Mouse (Mus musculus) MEL (cell line): Measurements from ENCODE around the gene Arhgef5. TPM values are rescaled to one million over a fixed set of nuclear protein-coding genes. Genes with fewer than 3 reads are reported as not detected.
A peak's percentile ranks its signal among the peaks of the same experiment; 100 is the strongest.

Experiments
- DNase-seq: peaks from one replicate; pipeline ENCODE4 v3.0.0; 2011; ENCODE audit warnings: low read depth, low spot score
- H3K27ac ChIP-seq: 2 replicates; pipeline ENCODE4 v1.5.1; 2012; ENCODE audit warnings: low read depth, mild to moderate bottlenecking, control low read depth, low read length, moderate library complexity; ENCODE audit not compliant: control insufficient read depth
- H3K27me3 ChIP-seq, 2 experiments: fragments of 150-350 bp in 1 of 2; sonication (generic) in 1 of 2; 2 replicates each; pipeline ENCODE4 v1.6.1; 2012; ENCODE audit warnings: low read length in 2 of 2, mild to moderate bottlenecking in 2 of 2, improper control_type of control experiment in 1 of 2, moderate library complexity in 1 of 2; ENCODE audit not compliant: insufficient read depth in 2 of 2, control insufficient read depth in 1 of 2
- H3K36me3 ChIP-seq, 2 experiments: 2 replicates each; pipeline ENCODE4 v1.6.1; 2012 to 2014; ENCODE audit warnings: low read length in 2 of 2, improper control_type of control experiment in 1 of 2, inconsistent platforms in 1 of 2, mild to moderate bottlenecking in 1 of 2; ENCODE audit not compliant: insufficient read depth in 2 of 2, control insufficient read depth in 1 of 2
- H3K4me1 ChIP-seq, 2 experiments: fragments of 150-350 bp in 1 of 2; sonication (generic) in 1 of 2; 2 replicates each; pipeline ENCODE4 v1.6.1; 2012; ENCODE audit warnings: low read length in 2 of 2, improper control_type of control experiment in 1 of 2, mild to moderate bottlenecking in 1 of 2; ENCODE audit not compliant: insufficient read depth in 2 of 2, control insufficient read depth in 1 of 2
- H3K4me3 ChIP-seq, 2 experiments: fragments of 150-350 bp in 1 of 2; sonication (generic) in 1 of 2; 2 replicates each; pipeline ENCODE4 v1.5.1; 2012; ENCODE audit warnings: low read depth in 2 of 2, low read length in 2 of 2, mild to moderate bottlenecking in 2 of 2, moderate library complexity in 2 of 2, control low read depth in 1 of 2, improper control_type of control experiment in 1 of 2; ENCODE audit not compliant: control insufficient read depth in 1 of 2, insufficient read depth in 1 of 2
- H3K79me2 ChIP-seq: 2 replicates; pipeline ENCODE4 v1.6.1; 2012; ENCODE audit warnings: mild to moderate bottlenecking, low read length, moderate library complexity; ENCODE audit not compliant: control insufficient read depth, poor library complexity, insufficient read depth
- H3K9ac ChIP-seq: 2 replicates; pipeline ENCODE4 v1.6.1; 2012; ENCODE audit warnings: low read depth, mild to moderate bottlenecking, control low read depth, low read length, moderate library complexity; ENCODE audit not compliant: control insufficient read depth, poor library complexity, severe bottlenecking
- H3K9me3 ChIP-seq: fragments of 150-350 bp; sonication (generic); replicated peaks from 2 replicates; pipeline ENCODE4 v1.6.1; 2012; ENCODE audit warnings: mild to moderate bottlenecking, low read length, improper control_type of control experiment, moderate library complexity; ENCODE audit not compliant: insufficient read depth
- CHD2 ChIP-seq: IDR thresholded peaks from 2 replicates; pipeline ENCODE4 v1.6.1; 2011; ENCODE audit warnings: low read length, improper control_type of control experiment
- CTCF ChIP-seq, 3 experiments: IDR thresholded peaks in 2 of 3; conservative IDR thresholded peaks in 1 of 3; 2 replicates each; pipeline ENCODE4 v1.5.1; 2011 to 2012; ENCODE audit warnings: low read length in 3 of 3, low read depth in 2 of 3, mild to moderate bottlenecking in 2 of 3, improper control_type of control experiment in 1 of 3, inconsistent platforms in 1 of 3, mixed read lengths in 1 of 3, moderate library complexity in 1 of 3; ENCODE audit not compliant: control insufficient read depth in 1 of 3, insufficient read depth in 1 of 3, poor library complexity in 1 of 3, severe bottlenecking in 1 of 3
- E2F4 ChIP-seq: IDR thresholded peaks from 2 replicates; pipeline ENCODE4 v1.6.1; 2011; ENCODE audit warnings: low read depth, low read length, improper control_type of control experiment, borderline replicate concordance
- ELF1 ChIP-seq: IDR thresholded peaks from 2 replicates; pipeline ENCODE4 v1.6.1; 2014; ENCODE audit warnings: low read depth, mild to moderate bottlenecking, inconsistent platforms, low read length, improper control_type of control experiment, moderate library complexity
- EP300 ChIP-seq, 2 experiments: IDR thresholded peaks; 2 replicates each; pipeline ENCODE4 v1.6.1; 2011; ENCODE audit warnings: improper control_type of control experiment in 2 of 2, low read length in 2 of 2, low read depth in 1 of 2, mild to moderate bottlenecking in 1 of 2
- ETS1 ChIP-seq: IDR thresholded peaks from 2 replicates; pipeline ENCODE4 v1.6.1; 2012; ENCODE audit warnings: low read depth, mild to moderate bottlenecking, inconsistent platforms, low read length, improper control_type of control experiment, moderate library complexity
- GATA1 ChIP-seq: IDR thresholded peaks from 2 replicates; pipeline ENCODE4 v1.6.1; 2011; ENCODE audit warnings: low read depth, low read length, improper control_type of control experiment
- JUND ChIP-seq: IDR thresholded peaks from 2 replicates; pipeline ENCODE4 v1.6.1; 2011; ENCODE audit warnings: low read depth, mild to moderate bottlenecking, improper control_type of control experiment, low read length
- KAT2A ChIP-seq: conservative IDR thresholded peaks from 2 replicates; pipeline ENCODE4 v1.6.1; 2012; ENCODE audit warnings: low read depth, low read length, improper control_type of control experiment, inconsistent platforms
- MAFK ChIP-seq: IDR thresholded peaks from 2 replicates; pipeline ENCODE4 v1.6.1; 2011; ENCODE audit warnings: low read depth, mild to moderate bottlenecking, low read length, improper control_type of control experiment, borderline replicate concordance
- MAX ChIP-seq: IDR thresholded peaks from 2 replicates; pipeline ENCODE4 v1.6.1; 2011; ENCODE audit warnings: low read length, improper control_type of control experiment
- MAZ ChIP-seq: IDR thresholded peaks from 2 replicates; pipeline ENCODE4 v1.6.1; 2012; ENCODE audit warnings: low read depth, mild to moderate bottlenecking, inconsistent platforms, low read length, improper control_type of control experiment
- MEF2A ChIP-seq: IDR thresholded peaks from 2 replicates; pipeline ENCODE4 v1.6.1; 2014; ENCODE audit warnings: low read depth, mild to moderate bottlenecking, inconsistent platforms, low read length, improper control_type of control experiment; ENCODE audit not compliant: poor library complexity, insufficient replicate concordance, severe bottlenecking; ENCODE audit errors: extremely low read depth
- MXI1 ChIP-seq: IDR thresholded peaks from 2 replicates; pipeline ENCODE4 v1.6.1; 2011; ENCODE audit warnings: mild to moderate bottlenecking, low read depth, low read length, improper control_type of control experiment
- MYB ChIP-seq: IDR thresholded peaks from 2 replicates; pipeline ENCODE4 v1.6.1; 2011; ENCODE audit warnings: mild to moderate bottlenecking, low read depth, low read length, improper control_type of control experiment
- MYC ChIP-seq: IDR thresholded peaks from 2 replicates; pipeline ENCODE4 v1.6.1; 2011; ENCODE audit warnings: low read depth, mild to moderate bottlenecking, low read length, improper control_type of control experiment, moderate library complexity
- POLR2A ChIP-seq, 2 experiments: IDR thresholded peaks; 2 replicates each; pipeline ENCODE4 v1.6.1; 2011 to 2012; ENCODE audit warnings: low read length in 2 of 2, mild to moderate bottlenecking in 2 of 2, control low read depth in 1 of 2, improper control_type of control experiment in 1 of 2, low read depth in 1 of 2, moderate library complexity in 1 of 2; ENCODE audit not compliant: control insufficient read depth in 1 of 2, insufficient read depth in 1 of 2, poor library complexity in 1 of 2
- RAD21 ChIP-seq: IDR thresholded peaks from 2 replicates; pipeline ENCODE4 v1.6.1; 2011; ENCODE audit warnings: mild to moderate bottlenecking, low read depth, low read length, improper control_type of control experiment
- RCOR1 ChIP-seq: IDR thresholded peaks from 2 replicates; pipeline ENCODE4 v1.6.1; 2012; ENCODE audit warnings: low read depth, mild to moderate bottlenecking, inconsistent platforms, low read length, improper control_type of control experiment
- SIN3A ChIP-seq: IDR thresholded peaks from 2 replicates; pipeline ENCODE4 v1.6.1; 2012; ENCODE audit warnings: low read length, improper control_type of control experiment, inconsistent platforms
- SMC3 ChIP-seq: IDR thresholded peaks from 2 replicates; pipeline ENCODE4 v1.6.1; 2011; ENCODE audit warnings: low read depth, low read length, improper control_type of control experiment
- TBP ChIP-seq: IDR thresholded peaks from 2 replicates; pipeline ENCODE4 v1.8.0; 2011; ENCODE audit warnings: low read depth, low read length, improper control_type of control experiment
- TCF12 ChIP-seq: IDR thresholded peaks from 2 replicates; pipeline ENCODE4 v1.6.1; 2014; ENCODE audit warnings: low read depth, mild to moderate bottlenecking, inconsistent platforms, low read length, improper control_type of control experiment, moderate library complexity
- UBTF ChIP-seq: IDR thresholded peaks from 2 replicates; pipeline ENCODE4 v1.6.1; 2012; ENCODE audit warnings: low read depth, mild to moderate bottlenecking, inconsistent platforms, low read length, improper control_type of control experiment, moderate library complexity, borderline replicate concordance; ENCODE audit not compliant: insufficient read depth
- USF1 ChIP-seq: IDR thresholded peaks from 2 replicates; pipeline ENCODE4 v1.6.1; 2014; ENCODE audit warnings: low read depth, mild to moderate bottlenecking, inconsistent platforms, low read length, improper control_type of control experiment, moderate library complexity
- ZC3H11A ChIP-seq: IDR thresholded peaks from 2 replicates; pipeline ENCODE4 v1.6.1; 2012; ENCODE audit warnings: low read depth, mild to moderate bottlenecking, inconsistent platforms, low read length, improper control_type of control experiment
- ZKSCAN1 ChIP-seq: IDR thresholded peaks from 2 replicates; pipeline ENCODE4 v1.6.1; 2012; ENCODE audit warnings: low read depth, mild to moderate bottlenecking, inconsistent platforms, low read length, improper control_type of control experiment, moderate library complexity
- ZMIZ1 ChIP-seq: IDR thresholded peaks from 2 replicates; pipeline ENCODE4 v1.6.1; 2012; ENCODE audit warnings: low read depth, mild to moderate bottlenecking, inconsistent platforms, low read length, improper control_type of control experiment, moderate library complexity
- ZNF384 ChIP-seq: IDR thresholded peaks from 2 replicates; pipeline ENCODE4 v1.6.1; 2012; ENCODE audit warnings: low read depth, mild to moderate bottlenecking, inconsistent platforms, low read length, improper control_type of control experiment
- polyA plus RNA-seq, 2 experiments: library from polyadenylated mRNA; stranded (reverse) in 1 of 2; unstranded in 1 of 2; fragments of >175 nt in 1 of 2; fragments of >200 nt in 1 of 2; gene quantifications; 2 replicates each; pipeline versions ENCODE4 v1.2.1 to v1.2.4; 2012; ENCODE audit warnings: low replicate concordance in 2 of 2, low read depth in 1 of 2; ENCODE audit not compliant: insufficient read length in 2 of 2, insufficient read depth in 1 of 2, missing spikeins in 1 of 2
- total RNA-seq: library from RNA; depleted of rRNA; stranded (reverse); fragments of 300-350 nt; gene quantifications from 2 replicates; pipeline ENCODE4 v1.2.3, GENCODE M21; 2012

Gene Arhgef5
- total and polyA plus RNA-seq, 3 experiments = not detected

DNA sequence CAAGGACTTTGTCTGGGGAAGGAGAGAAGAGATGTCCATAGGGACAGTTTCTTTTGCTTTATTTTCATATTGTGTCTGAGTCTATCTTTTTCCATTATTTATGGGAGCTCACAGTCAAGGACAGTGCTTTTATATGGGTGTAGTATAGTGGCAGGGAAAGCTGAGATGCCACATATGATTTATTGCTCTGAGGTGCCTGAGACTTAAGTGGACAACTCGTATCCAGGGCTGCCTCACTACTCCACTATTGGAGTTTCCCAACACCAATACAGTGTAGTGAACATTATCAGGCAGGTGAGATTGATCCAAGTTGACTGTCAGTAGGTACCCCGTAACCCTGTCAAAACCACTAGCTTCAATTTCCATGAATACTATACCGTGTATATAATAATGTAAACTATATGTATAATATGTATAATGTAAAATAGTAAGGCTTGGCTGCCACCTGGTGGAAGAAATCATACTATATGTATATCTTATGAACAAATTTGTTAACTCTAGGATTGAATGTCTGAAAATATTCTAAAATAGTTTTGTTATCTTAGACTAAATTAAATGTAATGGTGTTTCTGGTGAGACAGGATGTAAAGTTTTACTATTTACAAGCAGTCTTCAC lies 70.3 kb downstream of the Arhgef5 start:
- no peak overlapping the region for H3K27ac ChIP-seq
- H3K79me2 ChIP-seq = no peaks in the 10 kb centered on the region
- H3K4me1 ChIP-seq = no peaks in the 10 kb centered on the region
- no peaks in the 10 kb centered on the region for H3K27me3 ChIP-seq
- H3K9me3 ChIP-seq = no peaks in the 10 kb centered on the region
- DNase-seq = peak; percentile 35
- H3K36me3 ChIP-seq = no peaks in the 10 kb centered on the region
- no peak overlapping the region for H3K9ac ChIP-seq
- TF ChIP-seq MAZ (no peak), CTCF (IDR thresholded peaks at IDR 0.05 in 2 of 3, conservative IDR thresholded peaks at IDR 0.05 in 1 of 3; ENCODE audit: control insufficient read depth in 1 of 3, insufficient read depth in 1 of 3, low read depth in 2 of 3, low read length in 3 of 3, poor library complexity in 1 of 3, severe bottlenecking in 1 of 3) (peak in 1 of 3 experiments; percentile 39; a peak in 2 of 6 replicates), SMC3 (peak; percentile 34), SIN3A (no peak), ZC3H11A (peak; percentile 22; the same call in 1 of the 2 replicates), MAFK (no peak), ETS1 (no peak), ZMIZ1 (no peak), CHD2 (no peak), JUND (no peak), MXI1 (no peak), EP300 (IDR thresholded peaks at IDR 0.05; ENCODE audit: low read depth in 1 of 2, low read length in 2 of 2) (no peak), RAD21 (peak; percentile 57), MYB (no peak), USF1 (no peak), TBP (no peak), ZKSCAN1 (no peak)
- H3K4me3 ChIP-seq = no peak overlapping the region

DNA sequence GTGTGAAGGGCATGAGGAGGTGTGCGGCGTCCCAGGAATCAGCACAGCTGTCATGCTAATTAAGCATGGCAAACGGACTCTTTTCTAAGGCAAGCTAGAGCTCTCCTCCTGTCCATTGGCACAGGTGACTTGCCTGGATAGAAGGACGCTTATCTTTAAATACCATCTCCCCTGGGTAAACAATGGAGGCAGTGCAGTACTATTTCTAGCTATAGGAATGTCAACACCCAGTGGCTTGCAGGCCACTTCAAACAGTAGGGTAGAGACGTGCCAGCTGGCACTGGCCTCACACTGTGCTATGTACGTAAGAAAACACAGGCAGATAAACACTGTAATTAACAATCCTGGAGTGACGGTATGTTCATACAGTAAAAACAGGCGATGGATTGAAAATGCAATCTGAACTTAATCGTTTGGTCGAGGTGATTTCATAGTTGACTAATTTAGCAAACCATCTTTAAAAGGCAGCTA lies 72.1 kb downstream of the Arhgef5 start:
- no peaks in the 10 kb centered on the region for H3K9me3 ChIP-seq
- no peak for DNase-seq
- H3K9ac ChIP-seq = no peak overlapping the region
- no peaks in the 10 kb centered on the region for H3K4me1 ChIP-seq
- H3K36me3 ChIP-seq = no peaks in the 10 kb centered on the region
- no peak overlapping the region for H3K4me3 ChIP-seq
- no peaks in the 10 kb centered on the region for H3K27me3 ChIP-seq
- no peaks in the 10 kb centered on the region for H3K79me2 ChIP-seq
- TF ChIP-seq MYC = no peak
- no peak for TF ChIP-seq CTCF (IDR thresholded peaks at IDR 0.05 in 2 of 3, conservative IDR thresholded peaks at IDR 0.05 in 1 of 3; ENCODE audit: control insufficient read depth in 1 of 3, insufficient read depth in 1 of 3, low read depth in 2 of 3, low read length in 3 of 3, poor library complexity in 1 of 3, severe bottlenecking in 1 of 3)
- no peak for TF ChIP-seq GATA1
- TF ChIP-seq ZMIZ1 = no peak
- no peak for TF ChIP-seq MAZ
- no peak for TF ChIP-seq RCOR1
- TF ChIP-seq KAT2A = no peak
- no peak for TF ChIP-seq MAX
- TF ChIP-seq RAD21 = no peak
- no peak for TF ChIP-seq JUND
- no peak for TF ChIP-seq EP300 (IDR thresholded peaks at IDR 0.05; ENCODE audit: low read depth in 1 of 2, low read length in 2 of 2)
- no peak for TF ChIP-seq ZNF384
- no peak for TF ChIP-seq MAFK
- no peak for TF ChIP-seq E2F4
- no peak for TF ChIP-seq ELF1
- TF ChIP-seq UBTF = no peak
- TF ChIP-seq TBP = no peak
- no peak for TF ChIP-seq MEF2A
- TF ChIP-seq POLR2A (IDR thresholded peaks at IDR 0.05; ENCODE audit: control insufficient read depth in 1 of 2, insufficient read depth in 1 of 2, low read depth in 1 of 2, low read length in 2 of 2, poor library complexity in 1 of 2) = no peak
- no peak for TF ChIP-seq TCF12
- no peak overlapping the region for H3K27ac ChIP-seq
